Mouse (Mus musculus): ENCODE data around the gene Tyro3. TPM values are rescaled to one million over a fixed set of nuclear protein-coding genes. Genes with fewer than 3 reads are reported as not detected.
A peak's percentile ranks its signal among the peaks of the same experiment; 100 is the strongest.

Gene Tyro3
- polyA plus RNA-seq, 1 experiment from 2014 or later: 21.4 TPM

GRCm38 (mm10) chr2:119798246-119798927 is 854 bp downstream of the Tyro3 start:
- no peak overlapping the region for H3K27ac ChIP-seq
- WGBS: 10% methylated on average over 13 of the region's 13 CpGs

GRCm38 (mm10) chr2:119799181-119799960 is 1.8 kb downstream of the Tyro3 start:
- Histone ChIP-seq H3K27ac (peak overlapping the region; percentile 11; the same call in 1 of the 2 replicates), H3K9ac (peak overlapping the region; percentile 62), H3K4me2 (peak overlapping the region; percentile 97), H3K4me3 (peak overlapping the region; percentile 60), H3K4me1 (peaks cover 45% of the 10 kb centered on the region), H3K27me3 (no peaks in the 10 kb centered on the region), H3K36me3 (peaks cover 5% of the 10 kb centered on the region; the same call in 1 of the 2 replicates), H3K9me3 (no peaks in the 10 kb centered on the region)
- ATAC-seq (ENCODE audit: borderline replicate concordance, extremely low read depth, low FRiP score, low TSS enrichment): peak; percentile 75
- under 1% methylated on average over 70 of the region's 89 CpGs for WGBS

More at GRCm38 (mm10) chr2:119798246-119798927, 854 bp downstream of the Tyro3 start:
- H3K27me3 ChIP-seq: no peaks in the 10 kb centered on the region
- ATAC-seq (ENCODE audit: borderline replicate concordance, extremely low read depth, low FRiP score, low TSS enrichment): no peak
- H3K4me1 ChIP-seq: peaks cover 45% of the 10 kb centered on the region
- peak overlapping the region; percentile 97 for H3K4me2 ChIP-seq
- no peaks in the 10 kb centered on the region for H3K36me3 ChIP-seq
- no peak overlapping the region; the same call in 1 of the 2 replicates for H3K4me3 ChIP-seq
- no peaks in the 10 kb centered on the region for H3K9me3 ChIP-seq
- no peak overlapping the region for H3K9ac ChIP-seq

GRCm38 (mm10) chr2:119799961-119800550 is 2.5 kb downstream of the Tyro3 start:
- Histone ChIP-seq H3K4me1 (peaks cover 45% of the 10 kb centered on the region), H3K27ac (peak overlapping the region; percentile 11; the same call in 1 of the 2 replicates), H3K4me3 (peak overlapping the region; percentile 60), H3K9me3 (no peaks in the 10 kb centered on the region), H3K9ac (peak overlapping the region; percentile 62), H3K4me2 (peak overlapping the region; percentile 97), H3K27me3 (no peaks in the 10 kb centered on the region), H3K36me3 (peaks cover 7% of the 10 kb centered on the region; the same call in 1 of the 2 replicates)
- 1% methylated on average over 20 of the region's 27 CpGs for WGBS
- ATAC-seq (ENCODE audit: borderline replicate concordance, extremely low read depth, low FRiP score, low TSS enrichment): peak; percentile 44; the same call in 1 of the 2 replicates

GRCm38 (mm10) chr2:119800876-119801846 is 3.6 kb downstream of the Tyro3 start:
- H3K4me3 ChIP-seq: peak overlapping the region; percentile 60
- no peak overlapping the region for H3K27ac ChIP-seq
- H3K4me1 ChIP-seq: peaks cover 45% of the 10 kb centered on the region
- H3K27me3 ChIP-seq: no peaks in the 10 kb centered on the region
- peaks cover 7% of the 10 kb centered on the region; the same call in 1 of the 2 replicates for H3K36me3 ChIP-seq
- H3K9ac ChIP-seq: no peak overlapping the region
- ATAC-seq (ENCODE audit: borderline replicate concordance, extremely low read depth, low FRiP score, low TSS enrichment): no peak
- peak overlapping the region; percentile 97 for H3K4me2 ChIP-seq
- WGBS: 59% methylated on average over 15 of the region's 15 CpGs
- H3K9me3 ChIP-seq: no peaks in the 10 kb centered on the region

GRCm38 (mm10) chr2:119802767-119803617 is 5.5 kb downstream of the Tyro3 start:
- Histone ChIP-seq H3K4me1 (peaks cover 49% of the 10 kb centered on the region), H3K4me2 (no peak overlapping the region), H3K27ac (0 out of 2 replicates have a peak overlapping the region, but pooled peaks have one; percentile 24), H3K4me3 (no peak overlapping the region), H3K36me3 (peaks cover 8% of the 10 kb centered on the region; the same call in 1 of the 2 replicates), H3K27me3 (no peaks in the 10 kb centered on the region), H3K9ac (no peak overlapping the region), H3K9me3 (no peaks in the 10 kb centered on the region)
- no peak for ATAC-seq (ENCODE audit: borderline replicate concordance, extremely low read depth, low FRiP score, low TSS enrichment)
- 63% methylated on average over 10 of the region's 10 CpGs for WGBS

GRCm38 (mm10) chr2:119803618-119804274 is 6.2 kb downstream of the Tyro3 start:
- Histone ChIP-seq H3K27ac (no peak overlapping the region), H3K9me3 (no peaks in the 10 kb centered on the region), H3K4me3 (no peak overlapping the region), H3K36me3 (peaks cover 9% of the 10 kb centered on the region; the same call in 1 of the 2 replicates), H3K9ac (no peak overlapping the region), H3K27me3 (no peaks in the 10 kb centered on the region), H3K4me1 (peaks cover 47% of the 10 kb centered on the region), H3K4me2 (no peak overlapping the region)
- 65% methylated on average over 6 of the region's 6 CpGs for WGBS
- ATAC-seq (ENCODE audit: borderline replicate concordance, extremely low read depth, low FRiP score, low TSS enrichment): no peak

- H3K4me3 ChIP-seq: no peak overlapping the region
- no peaks in the 10 kb centered on the region for H3K27me3 ChIP-seq
- no peaks in the 10 kb centered on the region for H3K9me3 ChIP-seq
- H3K9ac ChIP-seq: no peak overlapping the region
- peaks cover 47% of the 10 kb centered on the region for H3K4me1 ChIP-seq
- H3K4me2 ChIP-seq: no peak overlapping the region
- no peak overlapping the region for H3K27ac ChIP-seq
- ATAC-seq (ENCODE audit: borderline replicate concordance, extremely low read depth, low FRiP score, low TSS enrichment): no peak
- H3K36me3 ChIP-seq: peaks cover 11% of the 10 kb centered on the region; the same call in 1 of the 2 replicates
- WGBS: 71% methylated on average over 5 of the region's 5 CpGs
Observed at GRCm38 (mm10) chr2:119804275-119804628, 6.7 kb downstream of the Tyro3 start.

- H3K4me3 ChIP-seq: no peak overlapping the region
- H3K4me1 ChIP-seq: peaks cover 47% of the 10 kb centered on the region
- no peak overlapping the region for H3K4me2 ChIP-seq
- no peaks in the 10 kb centered on the region for H3K27me3 ChIP-seq
- ATAC-seq (ENCODE audit: borderline replicate concordance, extremely low read depth, low FRiP score, low TSS enrichment): no peak
- 54% methylated on average over 9 of the region's 9 CpGs for WGBS
- no peak overlapping the region for H3K27ac ChIP-seq
- H3K9ac ChIP-seq: no peak overlapping the region
- H3K9me3 ChIP-seq: no peaks in the 10 kb centered on the region
- peaks cover 11% of the 10 kb centered on the region; the same call in 1 of the 2 replicates for H3K36me3 ChIP-seq
Observed at GRCm38 (mm10) chr2:119804776-119805175, 7.2 kb downstream of the Tyro3 start.

GRCm38 (mm10) chr2:119805536-119805935 is 8.0 kb downstream of the Tyro3 start:
- no peak overlapping the region for H3K4me3 ChIP-seq
- no peak overlapping the region for H3K4me2 ChIP-seq
- H3K27ac ChIP-seq: no peak overlapping the region
- no peaks in the 10 kb centered on the region for H3K27me3 ChIP-seq
- no peaks in the 10 kb centered on the region for H3K9me3 ChIP-seq
- H3K4me1 ChIP-seq: peaks cover 42% of the 10 kb centered on the region
- ATAC-seq (ENCODE audit: borderline replicate concordance, extremely low read depth, low FRiP score, low TSS enrichment): no peak
- H3K36me3 ChIP-seq: peaks cover 15% of the 10 kb centered on the region
- WGBS: 57% methylated on average over 8 of the region's 8 CpGs
- H3K9ac ChIP-seq: no peak overlapping the region

- Histone ChIP-seq H3K36me3 (peaks cover 26% of the 10 kb centered on the region), H3K27me3 (no peaks in the 10 kb centered on the region), H3K9me3 (no peaks in the 10 kb centered on the region), H3K9ac (no peak overlapping the region), H3K27ac (no peak overlapping the region), H3K4me2 (no peak overlapping the region), H3K4me1 (peaks cover 18% of the 10 kb centered on the region), H3K4me3 (no peak overlapping the region)
- no peak for ATAC-seq (ENCODE audit: borderline replicate concordance, extremely low read depth, low FRiP score, low TSS enrichment)
- WGBS: 38% methylated on average over 4 of the region's 4 CpGs
Observed at GRCm38 (mm10) chr2:119808438-119808837, 10.9 kb downstream of the Tyro3 start.

Measured in lung, embryonic 15.5 days (tissue).